Mouse (Mus musculus): ENCODE data around the gene Bglap3. TPM values are rescaled to one million over a fixed set of nuclear protein-coding genes. Genes with fewer than 3 reads are reported as not detected.
"Not testable (repeated sequence)": the region's sequence is repeated elsewhere in the genome, so short reads cannot be mapped to it uniquely, and the experiment has no call there.

Bglap3 gene
- not detected in 2 replicates for total RNA-seq (2015)
- total RNA-seq (2017), result not detected in 2 replicates

DNA sequence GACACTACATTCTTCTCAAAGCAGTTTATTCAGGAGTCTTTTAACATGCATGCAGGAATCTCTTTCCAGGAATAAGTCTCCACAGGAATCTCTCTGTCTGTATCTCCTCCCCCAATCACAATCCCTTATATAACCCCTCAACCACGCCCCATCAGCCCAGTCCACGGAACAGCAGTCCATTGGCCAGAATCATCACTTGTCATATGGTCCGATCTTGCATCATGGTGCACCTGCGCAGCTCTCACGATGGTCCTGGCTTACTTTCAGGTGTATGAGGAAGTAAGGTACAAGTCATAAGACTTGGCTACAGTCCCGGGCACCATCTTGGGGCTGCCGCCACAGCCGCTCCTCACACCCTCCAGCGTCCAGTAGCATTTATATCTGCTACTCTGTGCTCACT, at the start of gene Bglap3:
TSS of gene Bglap3 (minus strand) at position 101 of the 400 bp plus-strand sequence.
- ATAC-seq (ENCODE audit: poor library complexity, severe bottlenecking), result not testable (repeated sequence)

DNA sequence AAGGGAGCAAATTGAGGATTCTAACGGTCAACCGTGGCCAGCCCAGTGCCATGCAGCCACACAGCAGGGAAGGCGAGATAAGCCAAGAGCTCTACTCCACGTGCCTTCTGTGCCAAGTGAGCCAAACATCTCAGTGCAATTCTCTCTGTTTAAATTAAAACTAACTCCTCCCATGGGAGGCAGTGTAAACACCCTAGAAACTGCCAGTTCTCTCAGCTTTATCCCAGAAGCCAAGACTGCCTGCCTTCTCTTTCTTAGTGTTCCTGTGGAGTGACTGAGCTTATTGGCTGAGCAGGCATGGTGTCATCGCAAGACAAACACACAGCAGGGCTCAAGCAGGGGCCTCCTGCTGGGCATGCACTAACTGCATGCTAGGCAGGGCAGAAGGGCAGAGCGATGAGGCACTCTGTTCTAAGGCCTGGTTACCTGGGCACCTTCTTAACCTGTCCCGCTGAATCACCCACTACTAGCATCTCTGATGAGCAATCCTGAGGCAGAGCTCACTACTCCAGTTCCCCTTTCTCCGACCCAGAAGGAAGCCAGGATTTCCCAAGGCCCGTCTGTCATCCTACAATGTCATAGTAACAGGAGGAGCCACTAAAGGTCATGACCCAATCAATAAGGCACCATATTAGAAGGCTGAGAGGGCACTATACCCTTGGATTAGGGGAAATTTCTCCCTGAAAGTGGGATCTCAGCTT, 49.6 kb upstream of the Bglap3 start:
- ATAC-seq (ENCODE audit: poor library complexity, severe bottlenecking), result peak; percentile 81

DNA sequence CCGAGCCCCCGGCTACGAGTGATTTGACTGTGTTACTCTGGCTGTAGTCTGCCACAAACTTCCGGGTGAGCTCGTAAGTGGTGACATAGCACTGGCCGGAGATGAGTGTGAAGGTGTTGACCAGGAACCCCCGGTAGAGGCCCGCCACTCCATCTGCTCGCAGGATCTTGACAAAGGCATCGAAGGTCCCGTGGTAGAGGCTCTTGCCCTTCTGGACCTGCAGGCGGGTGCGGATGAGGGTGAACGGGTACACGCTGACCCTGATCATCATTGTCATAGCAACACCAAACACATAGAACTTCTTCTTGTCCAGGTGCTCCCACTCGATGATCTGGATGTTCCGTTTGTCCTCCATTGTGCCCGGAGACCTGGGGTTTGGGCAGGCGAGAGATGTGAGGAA, 48.2 kb upstream of the Bglap3 start:
- ATAC-seq (ENCODE audit: poor library complexity, severe bottlenecking), result no peak

DNA sequence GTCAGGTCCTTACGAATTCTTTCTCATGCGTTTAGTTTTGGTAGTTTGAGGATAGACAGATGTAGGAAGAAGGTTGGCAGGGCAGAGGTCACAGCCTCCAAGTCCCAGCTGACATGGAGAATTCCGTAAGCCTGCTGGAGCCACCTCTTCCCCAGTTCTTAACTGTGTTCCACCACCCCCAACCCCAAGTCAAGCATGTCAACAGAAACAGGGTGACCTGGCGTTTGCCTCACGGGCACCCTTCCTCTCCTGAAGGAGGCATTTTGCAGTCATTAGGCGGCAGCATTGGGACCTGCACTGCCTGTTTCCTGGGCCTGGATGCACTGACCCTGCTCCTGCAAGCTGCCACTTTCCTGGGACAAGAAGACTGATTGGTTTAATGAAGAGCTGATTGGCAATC, 45.5 kb upstream of the Bglap3 start:
- no peak for ATAC-seq (ENCODE audit: poor library complexity, severe bottlenecking)

DNA sequence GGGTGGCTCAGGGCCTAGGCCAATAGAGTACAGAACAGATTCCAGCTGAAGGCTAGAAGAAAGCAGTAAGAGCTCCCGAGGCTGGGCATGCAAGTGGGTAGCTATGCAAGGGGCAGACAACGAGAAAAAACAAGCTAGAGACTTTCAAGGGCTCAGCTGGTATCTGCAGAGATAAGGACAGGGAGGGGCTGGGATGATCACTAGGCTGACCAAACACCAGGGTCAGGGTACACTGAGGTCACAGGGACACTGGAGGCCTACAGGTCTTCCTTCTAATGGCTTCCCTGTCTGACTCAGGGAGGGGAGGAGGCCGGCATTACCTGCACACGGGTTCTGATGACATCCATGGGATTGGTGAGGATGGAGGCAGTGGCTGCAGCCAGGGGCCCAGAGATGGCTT, 43.1 kb upstream of the Bglap3 start:
- no peak for ATAC-seq (ENCODE audit: poor library complexity, severe bottlenecking)

DNA sequence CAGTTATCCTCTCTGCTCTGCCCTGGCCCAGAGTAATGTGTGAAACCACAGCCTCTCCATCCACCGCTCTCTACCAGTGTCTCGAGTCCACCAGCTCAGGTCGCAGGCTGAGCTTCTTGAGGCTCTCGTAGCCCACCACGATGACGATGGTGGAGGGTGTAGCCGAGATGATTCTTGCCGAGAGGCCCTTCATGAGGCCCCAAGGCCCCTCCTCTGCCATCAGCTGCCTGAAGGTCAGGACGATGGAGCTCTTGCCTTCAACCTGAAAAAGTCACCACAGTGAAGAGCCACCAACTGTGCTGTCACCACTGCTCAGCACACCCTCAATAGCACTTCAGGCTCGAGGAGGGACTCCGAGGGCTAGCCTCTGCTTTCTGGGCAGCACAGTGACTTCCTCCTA, 40.1 kb upstream of the Bglap3 start:
- no peak for ATAC-seq (ENCODE audit: poor library complexity, severe bottlenecking)

DNA sequence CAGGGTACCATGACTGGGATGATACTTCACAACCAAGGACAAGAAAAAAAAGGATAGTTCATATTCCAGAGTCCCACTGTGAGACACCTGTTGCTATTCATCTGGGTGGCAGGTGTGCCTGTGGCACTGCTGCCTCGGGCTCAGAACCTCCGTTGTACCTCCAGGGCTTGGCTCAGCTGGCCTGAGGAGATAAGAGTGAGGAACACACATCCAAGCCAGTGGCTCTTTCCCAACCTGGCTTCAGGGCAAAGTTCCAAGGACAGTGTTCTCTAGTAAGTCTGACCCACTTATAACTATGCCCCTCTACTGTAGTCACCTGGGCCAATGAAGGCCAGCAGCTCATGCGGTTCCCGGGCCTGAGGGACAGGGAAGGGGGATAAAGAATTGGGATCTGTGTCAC, 39.1 kb upstream of the Bglap3 start:
- ATAC-seq (ENCODE audit: poor library complexity, severe bottlenecking), result no peak

DNA sequence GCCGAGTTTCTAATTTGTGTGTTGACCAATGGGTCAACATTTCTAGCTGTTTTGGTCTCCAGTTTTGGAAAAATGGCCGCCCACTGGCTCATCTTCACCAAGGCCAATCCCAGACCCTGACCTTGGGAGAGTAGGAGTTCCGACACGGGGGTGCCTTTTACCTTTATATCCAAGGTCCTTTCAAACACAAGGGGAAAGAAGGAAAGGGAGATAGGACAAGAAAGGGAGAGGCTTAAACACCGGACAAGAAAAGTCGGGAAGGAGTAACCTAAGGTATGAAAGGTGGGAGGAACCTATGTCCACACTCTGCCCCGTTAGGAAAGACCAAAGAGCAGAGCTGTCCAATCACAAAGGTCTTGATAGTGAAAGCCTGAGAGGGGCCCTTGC, 38.1 kb upstream of the Bglap3 start:
- no peak for ATAC-seq (ENCODE audit: poor library complexity, severe bottlenecking)

DNA sequence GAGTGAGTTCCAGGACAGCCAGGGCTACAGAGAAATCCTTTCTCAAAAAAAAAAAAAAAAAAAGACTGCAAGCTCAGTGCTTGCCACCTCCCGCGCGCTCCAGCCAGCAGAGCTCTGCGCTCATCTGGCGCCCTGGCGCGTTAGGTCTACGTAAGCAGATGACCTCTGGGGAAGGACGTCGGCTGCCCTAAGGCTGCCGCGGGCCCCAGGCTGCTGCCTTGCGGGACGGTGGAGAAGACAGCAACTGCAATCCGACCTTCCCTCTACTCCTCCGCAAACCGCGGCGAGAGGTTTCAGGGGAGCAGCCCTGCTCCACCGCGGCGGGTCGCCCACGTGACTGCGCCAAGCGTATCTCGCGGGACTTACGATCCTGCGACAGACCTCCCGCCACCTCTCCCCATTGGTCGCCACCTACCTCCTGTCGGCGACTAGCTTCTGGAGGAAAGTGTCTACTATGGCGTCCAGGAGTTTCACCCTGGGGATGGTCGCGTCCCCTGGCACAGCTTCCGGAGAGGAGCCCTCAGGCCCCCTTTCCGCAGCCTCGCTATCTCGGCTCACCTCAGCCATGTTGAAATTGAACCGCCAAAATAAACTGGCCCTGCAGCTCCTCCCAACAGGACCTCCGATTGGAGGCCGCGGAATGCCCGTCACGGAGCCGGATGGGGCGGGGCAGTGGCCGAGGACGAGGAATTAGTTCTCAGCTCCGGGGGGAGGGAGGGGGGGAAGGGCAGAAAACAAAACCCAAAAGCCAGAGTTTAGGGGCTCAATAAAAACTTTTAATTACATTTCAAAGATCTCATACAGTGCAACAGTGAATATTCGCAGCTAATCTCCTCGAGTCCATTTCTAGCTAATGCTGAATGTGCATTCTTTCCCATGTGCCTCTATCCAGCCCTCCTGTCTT, 37.5 kb upstream of the Bglap3 start, which contains the start of gene Pmf1:
TSS of gene Pmf1 (minus strand) at position 591 of the 904 bp plus-strand sequence.
- ATAC-seq (ENCODE audit: poor library complexity, severe bottlenecking), result peak; percentile 89

DNA sequence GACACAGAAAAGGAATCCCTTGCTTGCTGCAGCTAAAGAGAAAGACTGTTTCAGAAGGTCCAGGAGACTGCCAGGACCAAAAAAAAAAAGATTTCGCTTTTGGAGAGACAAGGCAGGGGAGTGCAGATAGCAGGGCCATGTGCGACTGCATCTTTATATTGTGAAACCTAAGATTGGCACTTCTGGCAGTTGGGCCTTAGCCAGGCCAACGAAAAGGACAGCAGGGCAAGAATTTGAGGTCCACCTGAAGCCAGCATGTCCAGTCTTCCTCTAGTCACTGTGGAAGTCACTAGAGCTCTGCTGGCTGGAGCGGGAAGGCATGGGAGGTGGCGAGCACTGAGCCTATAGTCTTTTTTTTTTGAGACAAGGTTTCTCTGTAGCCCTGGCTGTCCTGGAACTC, 36.4 kb upstream of the Bglap3 start:
- no peak for ATAC-seq (ENCODE audit: poor library complexity, severe bottlenecking)

DNA sequence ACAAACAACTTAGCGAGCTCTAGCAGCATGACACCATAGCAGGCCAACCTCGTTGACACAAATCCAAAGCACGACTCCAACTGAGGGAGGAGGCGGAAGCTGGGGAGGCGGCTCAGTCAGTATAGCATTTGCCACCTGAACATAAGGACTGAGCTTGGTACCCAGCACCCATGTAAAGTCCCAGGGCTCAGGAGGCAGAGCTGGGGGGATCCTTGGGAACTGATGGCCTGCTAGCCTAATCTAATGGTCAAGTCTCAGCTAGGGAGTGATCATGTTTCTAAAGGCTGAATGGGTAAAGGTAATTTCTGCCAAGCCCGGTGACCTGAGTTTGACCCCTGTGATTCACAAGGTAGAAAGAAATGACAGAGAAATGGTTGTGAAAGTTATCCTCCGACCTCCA, 35.0 kb upstream of the Bglap3 start:
- ATAC-seq (ENCODE audit: poor library complexity, severe bottlenecking), result no peak

DNA sequence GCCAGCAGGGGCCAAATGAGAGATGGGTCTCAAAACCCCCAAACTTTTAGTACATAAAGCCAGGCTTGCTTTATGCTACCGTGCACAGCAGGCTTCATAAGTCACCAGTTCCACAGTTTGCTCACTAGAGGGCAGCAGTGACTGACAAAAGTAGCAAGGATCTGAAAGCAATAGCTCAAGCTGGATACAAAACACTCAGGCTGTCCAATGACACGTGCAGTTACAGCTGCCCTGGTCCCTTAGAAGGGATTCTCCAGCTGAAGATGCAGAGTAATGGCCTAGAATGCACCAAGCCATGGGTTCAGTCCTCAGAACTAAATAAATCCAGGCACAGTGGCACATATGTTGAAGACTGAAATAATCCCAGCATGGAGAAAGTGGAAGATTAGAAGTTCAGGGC, 34.5 kb upstream of the Bglap3 start:
- peak; percentile 53 for ATAC-seq (ENCODE audit: poor library complexity, severe bottlenecking)

DNA sequence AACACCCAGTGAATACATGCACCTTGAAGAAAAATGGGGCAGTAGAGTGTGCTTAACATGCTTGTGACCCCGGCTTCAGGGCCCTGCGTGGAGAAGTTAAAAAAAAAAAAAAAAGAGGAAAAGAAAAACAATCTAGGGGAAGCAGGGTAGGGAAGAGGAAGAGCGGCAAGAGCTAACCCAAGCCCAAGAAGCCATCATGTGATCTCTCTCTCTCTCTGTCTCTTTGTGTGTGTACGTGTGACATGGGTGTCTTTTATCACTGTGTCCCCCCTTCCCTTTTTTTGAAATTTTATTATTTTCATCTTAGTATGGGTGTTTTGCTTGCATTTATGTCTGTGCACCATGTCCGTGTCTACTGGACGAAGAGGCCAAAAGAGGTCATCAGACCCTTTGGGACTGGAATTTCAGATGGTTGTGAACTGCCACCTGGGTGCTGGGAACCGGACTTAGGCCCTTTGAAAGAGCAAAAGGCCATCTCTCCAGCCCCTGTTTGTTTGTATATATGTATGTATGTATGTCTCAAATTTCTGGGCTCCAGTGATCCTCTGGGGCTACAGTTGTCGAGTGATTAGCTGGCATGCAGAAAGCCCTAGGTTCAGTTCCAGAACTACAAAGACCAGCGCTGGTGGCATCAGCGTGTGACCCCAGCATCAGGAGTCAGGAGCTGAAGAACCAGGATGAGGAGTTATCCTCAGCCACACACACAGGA, 31.1 kb upstream of the Bglap3 start:
- peak; percentile 41; the same call in 1 of the 2 replicates for ATAC-seq (ENCODE audit: poor library complexity, severe bottlenecking)

DNA sequence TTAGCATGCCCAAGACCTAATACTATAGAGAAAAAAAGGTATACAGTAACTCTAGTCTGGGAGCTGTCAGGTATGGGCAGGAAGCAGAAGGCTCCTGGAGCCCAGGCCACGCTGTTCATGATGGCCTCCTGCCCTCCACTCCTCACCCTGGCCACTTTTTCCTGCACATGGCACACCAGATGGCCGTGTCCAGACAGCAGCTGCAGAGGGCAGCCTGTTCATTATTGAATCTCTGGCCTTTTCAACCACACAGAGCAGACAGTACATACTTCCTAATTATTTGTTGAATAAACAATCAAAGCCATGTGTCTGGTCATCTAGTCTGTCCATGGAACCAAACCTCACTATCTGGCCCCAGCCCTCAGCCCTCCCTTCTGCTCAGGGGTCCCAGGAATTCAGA, 26.1 kb upstream of the Bglap3 start:
- ATAC-seq (ENCODE audit: poor library complexity, severe bottlenecking), result no peak

DNA sequence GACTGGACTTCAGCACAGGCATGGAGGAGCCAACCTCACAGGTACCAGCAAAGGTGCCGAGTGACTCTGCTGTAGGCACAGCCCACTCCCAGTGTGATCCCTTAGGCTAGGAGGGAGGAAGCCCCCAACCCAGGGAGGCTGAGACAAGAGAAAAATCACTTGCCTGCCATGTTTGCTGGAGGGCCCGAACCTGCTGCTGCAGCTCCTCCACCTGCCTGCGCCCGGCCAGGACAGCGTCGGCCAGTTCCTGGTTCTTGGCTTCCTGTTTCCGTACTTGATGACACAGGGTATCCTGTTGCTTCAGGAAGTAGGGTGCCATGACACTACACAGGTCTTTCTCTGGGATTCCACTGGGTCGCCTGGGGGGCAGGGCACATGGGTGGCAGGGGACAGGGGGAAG, 23.2 kb upstream of the Bglap3 start:
- ATAC-seq (ENCODE audit: poor library complexity, severe bottlenecking), result peak; percentile 78

DNA sequence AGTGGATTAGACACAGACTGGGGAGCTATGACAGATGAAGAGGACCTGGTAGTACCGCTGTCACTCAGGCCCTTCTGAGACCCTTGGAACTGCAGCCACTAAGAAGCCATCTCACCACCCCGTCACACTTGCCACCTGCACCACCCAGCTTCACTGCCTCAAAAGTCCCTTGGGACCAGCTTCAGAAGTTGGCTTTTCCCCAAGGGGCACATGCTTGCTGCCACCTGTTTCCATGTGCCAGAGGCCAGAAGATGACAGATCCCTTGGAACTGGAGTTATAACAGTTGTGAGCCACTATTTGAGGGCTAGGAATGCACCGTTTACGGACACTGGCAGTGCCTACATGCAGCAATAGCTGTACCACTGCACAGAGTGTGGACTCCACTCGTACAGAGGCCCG, 22.7 kb upstream of the Bglap3 start:
- ATAC-seq (ENCODE audit: poor library complexity, severe bottlenecking), result no peak

DNA sequence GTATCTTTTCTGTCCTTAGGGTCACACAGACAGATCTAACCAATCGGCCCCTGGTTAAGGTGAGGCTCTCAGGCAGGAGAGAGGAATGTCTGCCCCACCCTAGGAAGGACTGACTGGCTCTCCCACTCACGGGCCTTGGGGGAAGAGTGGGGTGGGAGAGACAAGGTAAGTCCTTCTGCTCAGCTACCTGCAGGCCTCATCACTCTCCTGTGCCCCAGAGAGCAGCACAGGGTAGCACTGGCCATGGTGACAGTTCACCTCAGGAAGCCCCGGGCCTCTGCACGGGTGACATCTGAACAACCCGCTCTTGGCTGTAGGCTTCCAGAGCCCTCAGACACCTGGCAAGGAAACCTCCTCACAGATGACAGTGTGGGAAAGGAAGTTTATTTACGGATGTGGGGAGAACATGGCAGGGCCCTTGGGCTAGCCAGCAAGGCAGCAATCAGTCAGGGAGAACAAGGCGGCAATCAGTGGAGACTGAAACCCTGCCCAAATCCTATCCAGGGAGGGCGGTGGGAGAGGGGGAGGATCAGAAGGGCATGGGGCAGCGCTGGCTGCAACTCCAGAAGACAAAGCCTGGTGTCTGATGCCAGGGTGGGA, 21.3 kb upstream of the Bglap3 start:
- ATAC-seq (ENCODE audit: poor library complexity, severe bottlenecking), result no peak

DNA sequence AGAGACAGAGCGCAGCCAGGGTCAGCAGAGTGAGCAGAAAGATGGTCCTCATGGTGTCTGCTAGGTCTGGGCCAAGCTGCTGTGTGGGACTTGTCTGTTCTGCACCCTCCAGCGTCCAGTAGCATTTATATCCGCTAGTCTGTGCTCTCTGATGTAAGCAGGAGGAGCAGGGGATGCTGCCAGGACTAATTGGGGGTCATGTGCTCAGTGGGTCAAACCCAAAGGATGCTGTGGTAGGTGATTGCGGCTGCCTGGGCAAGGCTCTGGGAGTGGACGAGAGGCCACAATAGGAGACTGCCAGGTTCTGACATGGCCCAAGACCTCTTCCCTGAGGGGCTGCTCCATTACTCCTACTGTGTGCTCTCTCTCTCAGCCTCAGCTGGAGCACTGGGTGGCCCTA, 11.8 kb upstream of the Bglap3 start, which contains the start of gene Bglap:
TSS of gene Bglap (minus strand) at position 101 of the 400 bp plus-strand sequence.
- no peak for ATAC-seq (ENCODE audit: poor library complexity, severe bottlenecking)

DNA sequence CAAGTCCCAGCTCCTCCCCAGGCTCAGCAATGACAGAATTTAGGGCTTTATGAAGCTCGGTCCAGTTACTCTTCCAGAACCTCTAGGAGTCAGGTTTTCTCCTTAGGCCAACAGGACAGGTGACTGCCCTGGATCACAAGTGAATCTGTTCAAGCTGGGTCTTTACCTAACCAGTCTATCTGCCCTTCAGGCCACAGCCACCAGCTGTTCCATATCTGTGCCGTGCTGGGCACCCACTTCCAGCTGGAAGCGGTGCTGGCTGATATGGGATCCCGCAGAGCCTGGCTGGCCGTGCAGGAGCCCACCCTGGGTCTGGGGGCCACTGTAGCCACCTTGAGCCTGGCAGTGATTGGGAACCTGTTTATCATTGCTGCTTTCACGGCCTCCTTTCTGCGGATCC, 9.8 kb upstream of the Bglap3 start:
- ATAC-seq (ENCODE audit: poor library complexity, severe bottlenecking), result not testable (repeated sequence)

DNA sequence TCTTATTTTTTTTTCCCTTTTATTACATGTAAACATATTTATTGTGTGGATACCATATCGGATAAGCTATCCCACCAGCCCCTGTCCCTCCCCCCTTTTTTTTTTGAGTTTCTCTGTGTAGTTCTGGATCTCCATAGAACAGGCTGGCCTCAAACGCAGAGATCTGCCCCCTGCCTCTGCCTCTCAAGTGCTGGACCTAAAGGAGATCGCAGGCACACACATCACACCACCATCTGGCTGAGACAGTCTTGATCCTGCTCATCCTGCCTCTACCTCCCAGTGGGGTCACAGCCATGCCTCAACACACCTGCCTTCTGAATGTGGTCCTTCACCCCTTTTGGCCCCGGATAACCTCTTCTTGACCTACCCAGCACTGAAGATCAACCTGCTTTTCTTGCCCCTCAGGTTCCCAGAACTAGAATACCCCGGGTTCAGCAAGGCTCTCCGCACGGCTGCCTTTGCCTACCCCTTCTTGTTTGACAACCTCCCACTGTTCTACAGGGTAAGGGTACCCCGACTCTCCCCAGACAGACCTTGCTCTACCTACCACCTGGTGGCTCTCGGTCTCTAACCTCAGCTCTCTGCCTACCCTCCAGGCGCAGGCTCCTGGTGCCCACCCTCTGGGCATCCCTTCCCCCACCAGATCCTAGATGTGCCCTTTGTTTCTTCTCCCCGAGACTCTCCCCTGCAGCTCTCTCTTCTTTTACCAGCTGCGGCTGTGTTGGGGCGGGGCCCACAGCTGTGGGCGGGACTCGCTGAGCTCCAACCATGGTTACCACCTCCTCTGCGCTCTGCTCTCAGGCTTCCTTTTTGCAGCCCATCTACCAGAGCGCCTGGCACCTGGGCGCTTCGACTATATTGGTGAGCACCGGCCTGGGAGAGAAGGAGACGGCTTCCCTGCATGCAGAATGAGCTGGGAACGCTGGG, 9.1 kb upstream of the Bglap3 start:
- peak; percentile 86 for ATAC-seq (ENCODE audit: poor library complexity, severe bottlenecking)
